Mouse (Mus musculus): ENCODE data around the gene Ncf2.
"Not testable (repeated sequence)": the region's sequence is repeated elsewhere in the genome, so short reads cannot be mapped to it uniquely, and the experiment has no call there.

Gene Ncf2

DNA sequence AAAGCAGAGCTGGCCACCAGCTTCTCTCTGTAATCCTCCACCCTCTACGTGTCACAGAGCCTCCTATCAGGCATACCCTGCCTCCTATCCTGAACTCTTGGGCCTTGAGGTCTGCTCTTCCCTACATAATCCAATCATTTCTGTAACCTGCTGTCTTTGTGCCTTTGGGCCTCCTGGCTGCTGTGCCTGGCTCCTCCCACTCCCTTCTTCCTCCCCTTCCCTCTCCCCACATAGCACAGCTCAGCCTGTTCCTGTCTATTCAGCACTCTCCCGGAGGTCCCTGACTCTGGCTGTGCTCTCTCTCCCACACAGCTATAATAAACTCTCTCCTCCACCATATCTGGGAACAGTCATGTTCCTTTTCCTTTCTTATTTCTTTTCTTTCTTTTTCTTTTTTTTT is at the start of gene Ncf2:
TSS of gene Ncf2 (plus strand) at position 298 of the 400 bp plus-strand sequence.
- no peak for DNase-seq (ENCODE audit: low read depth, low spot score)

DNA sequence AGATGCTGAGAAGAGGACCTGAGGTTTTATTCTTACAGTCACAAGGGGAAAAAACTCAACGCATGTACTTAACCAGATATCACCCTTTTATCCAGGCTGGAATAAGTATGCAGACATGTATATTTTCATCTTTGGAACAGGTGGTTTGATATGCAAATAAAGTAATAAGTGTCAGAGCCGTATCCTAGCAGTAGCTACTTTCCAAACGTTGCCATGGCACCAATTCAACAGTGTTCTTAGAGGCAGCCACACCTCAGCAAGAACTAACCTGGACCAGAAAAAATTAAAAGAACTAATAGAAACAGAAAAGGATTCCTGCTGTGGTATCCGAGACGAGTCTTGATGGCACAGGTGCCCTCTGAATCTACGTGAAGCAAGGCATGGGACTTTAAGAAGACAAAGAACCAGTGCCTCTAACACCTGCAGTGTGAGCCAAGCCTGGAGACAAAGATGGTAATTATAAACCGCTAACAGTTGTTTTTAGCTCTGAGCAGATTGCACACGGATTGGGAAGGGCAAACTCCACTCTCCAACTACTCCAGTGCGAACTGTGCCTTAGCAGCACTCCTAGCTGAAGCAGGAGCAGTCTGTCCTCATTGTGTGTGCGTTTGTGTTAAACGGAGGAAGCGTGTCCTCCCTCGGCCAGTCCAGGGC is 49.6 kb upstream of the Ncf2 start, which contains the start of gene Apobec4:
TSS of gene Apobec4 (plus strand) at position 240 of the 654 bp plus-strand sequence.
- DNase-seq (ENCODE audit: low read depth, low spot score), result no peak

DNA sequence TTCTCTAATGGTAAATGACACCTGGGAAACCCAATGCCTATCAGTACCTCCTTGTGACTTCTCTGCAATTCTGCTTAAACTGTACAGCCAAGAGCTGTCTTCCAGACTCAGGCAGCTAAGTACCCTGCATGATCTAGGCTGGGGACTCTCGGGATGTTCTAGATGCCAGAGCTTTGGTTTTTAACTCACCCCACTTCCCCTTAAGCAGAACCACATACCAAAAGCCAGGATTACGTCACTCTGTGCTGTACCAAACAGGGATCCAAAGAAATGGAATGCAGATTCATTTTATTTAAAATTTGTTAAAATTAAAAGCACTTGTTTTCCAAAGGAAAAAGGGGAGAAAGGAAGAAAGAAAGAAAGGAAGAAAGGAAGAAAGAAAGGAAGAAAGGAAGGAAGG is 38.2 kb upstream of the Ncf2 start:
- no peak for DNase-seq (ENCODE audit: low read depth, low spot score)

DNA sequence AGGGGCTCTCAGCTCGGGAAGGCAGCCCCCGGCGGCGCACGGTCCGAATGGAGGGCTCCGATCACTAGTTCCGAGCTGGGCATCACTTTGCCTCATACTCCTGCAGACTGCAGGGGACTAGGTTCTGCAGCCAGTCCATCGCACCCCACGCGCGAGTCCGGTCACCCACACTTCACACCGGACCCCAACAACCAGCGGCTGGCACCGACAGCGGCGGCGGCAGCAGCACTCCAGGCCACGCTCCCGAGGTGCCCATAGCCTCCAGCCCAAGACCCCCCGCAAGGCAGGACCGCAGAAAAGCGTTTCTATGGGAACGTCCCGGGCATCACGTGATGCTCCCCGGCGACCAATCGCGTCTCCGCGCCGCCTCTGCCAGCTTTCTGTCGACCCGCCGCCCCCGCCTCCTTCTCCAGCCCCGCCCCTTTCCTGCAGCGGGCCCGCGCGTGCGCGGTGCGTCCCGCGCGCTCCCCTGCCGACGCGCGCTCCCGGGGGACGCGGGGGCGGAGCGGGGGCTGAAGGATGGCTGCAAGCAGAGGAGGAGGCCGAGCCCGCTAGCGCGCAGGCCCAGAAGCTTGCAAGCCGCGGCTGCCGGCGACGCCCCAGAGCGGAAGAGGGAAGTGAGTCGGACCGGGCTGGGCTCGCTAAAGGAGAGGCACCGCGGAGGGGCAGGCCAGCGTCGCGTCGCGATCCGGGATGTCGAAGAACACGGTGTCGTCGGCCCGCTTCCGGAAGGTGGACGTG is 33.8 kb upstream of the Ncf2 start, which contains the start of the genes Rgl1 and Arpc5:
TSS of gene Rgl1 (minus strand) at position 320 of the 741 bp plus-strand sequence.
TSS of gene Arpc5 (plus strand) at position 511 of the 741 bp plus-strand sequence.
- peak; percentile 92 for DNase-seq (ENCODE audit: low read depth, low spot score)

DNA sequence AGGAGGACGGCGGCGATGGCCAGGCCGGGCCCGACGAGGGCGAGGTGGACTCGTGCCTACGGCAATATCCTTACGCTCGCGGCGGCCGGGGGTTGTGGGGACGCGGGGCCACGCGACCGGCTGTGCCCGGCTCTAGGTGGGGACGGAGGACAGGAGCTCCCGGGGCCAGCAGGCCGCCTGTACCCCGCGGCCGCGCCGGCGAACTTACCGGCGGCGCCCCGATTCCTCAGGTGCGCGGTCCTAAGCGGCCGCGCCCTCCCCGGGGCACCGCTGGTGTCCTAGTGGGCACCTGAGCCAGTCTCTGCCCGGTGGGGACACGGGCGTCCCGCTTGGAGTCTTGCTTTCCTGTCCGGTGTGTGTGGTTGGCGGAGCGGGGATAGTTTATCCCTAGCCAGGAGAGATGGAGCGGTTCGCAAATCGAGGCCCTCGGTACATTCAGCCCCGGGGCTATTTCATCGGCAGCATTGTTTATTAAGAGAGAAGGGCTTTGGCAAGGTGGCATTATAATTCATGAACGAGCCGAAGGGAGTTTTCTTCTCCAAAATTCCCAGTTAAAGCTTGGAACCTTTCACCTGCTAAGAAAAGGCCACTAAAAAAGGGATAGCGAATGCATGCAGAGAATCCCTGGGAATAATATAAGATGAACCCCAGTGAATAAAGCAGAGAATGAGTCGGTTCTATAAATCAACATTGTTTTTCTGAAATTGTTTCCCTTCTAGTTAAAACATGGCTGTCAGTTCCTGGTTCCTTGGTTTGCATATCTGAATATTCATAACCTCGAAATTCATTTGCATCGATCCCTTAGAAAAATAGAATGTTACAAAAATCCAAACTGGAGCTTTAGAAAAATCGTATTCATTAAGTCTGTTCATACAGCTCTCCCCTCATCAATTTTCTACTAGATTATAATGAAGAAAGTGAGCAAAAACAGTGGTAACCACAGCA is 32.9 kb upstream of the Ncf2 start:
- no peak for DNase-seq (ENCODE audit: low read depth, low spot score)

DNA sequence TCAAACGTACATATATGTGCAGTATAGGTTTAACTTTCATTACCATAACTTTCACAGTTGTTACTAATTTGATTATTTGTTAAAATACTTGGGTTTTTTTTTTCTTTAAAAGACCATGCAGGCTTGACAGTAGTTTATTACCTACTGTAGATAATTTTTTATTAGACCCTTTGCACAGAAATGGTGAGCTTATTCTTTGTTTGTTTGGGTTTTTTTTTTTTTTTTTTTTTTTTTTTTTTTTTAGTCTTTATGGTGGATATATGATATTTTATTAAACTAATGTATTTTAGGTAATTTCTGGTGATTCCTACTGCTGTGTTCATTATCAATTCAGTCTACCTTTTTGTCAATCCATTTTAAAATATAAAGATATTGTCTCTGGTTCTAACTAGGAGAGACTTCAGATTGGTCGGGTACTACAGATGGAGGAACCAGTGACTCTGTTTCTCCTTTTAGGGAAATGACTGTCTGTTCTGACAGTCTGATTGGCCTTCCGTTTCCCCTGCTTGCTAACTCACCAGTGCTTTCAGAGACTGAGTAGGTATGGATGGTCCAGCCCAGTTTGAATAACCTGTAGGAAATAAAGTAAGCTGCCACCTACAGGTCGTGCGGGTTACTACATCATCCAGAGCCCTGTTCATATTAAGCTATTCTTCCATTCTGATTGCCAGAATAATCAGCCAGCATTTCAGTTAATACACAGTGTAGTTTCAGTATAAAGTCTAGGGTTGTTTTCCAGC is 32.1 kb upstream of the Ncf2 start:
- no peak for DNase-seq (ENCODE audit: low read depth, low spot score)

DNA sequence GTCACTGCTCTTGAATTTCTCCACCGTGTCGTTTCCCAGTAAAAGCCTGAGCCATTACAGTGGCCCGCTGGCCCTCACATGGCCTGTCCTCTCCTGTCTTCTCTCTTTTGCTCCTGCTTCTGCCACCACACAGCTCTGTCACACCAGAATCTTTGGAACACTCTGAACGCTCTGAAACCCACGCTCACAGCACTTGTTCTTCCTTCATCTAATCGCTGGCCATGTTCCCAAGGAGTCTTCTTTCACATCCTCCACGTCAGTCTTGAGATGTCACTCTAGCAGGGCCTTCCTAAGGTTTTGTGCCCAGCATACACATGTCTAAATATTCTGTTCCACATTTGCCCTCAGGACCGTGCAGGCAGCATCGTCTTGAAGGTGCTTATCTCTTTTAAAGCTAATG is 29.0 kb upstream of the Ncf2 start:
- no peak for DNase-seq (ENCODE audit: low read depth, low spot score)

DNA sequence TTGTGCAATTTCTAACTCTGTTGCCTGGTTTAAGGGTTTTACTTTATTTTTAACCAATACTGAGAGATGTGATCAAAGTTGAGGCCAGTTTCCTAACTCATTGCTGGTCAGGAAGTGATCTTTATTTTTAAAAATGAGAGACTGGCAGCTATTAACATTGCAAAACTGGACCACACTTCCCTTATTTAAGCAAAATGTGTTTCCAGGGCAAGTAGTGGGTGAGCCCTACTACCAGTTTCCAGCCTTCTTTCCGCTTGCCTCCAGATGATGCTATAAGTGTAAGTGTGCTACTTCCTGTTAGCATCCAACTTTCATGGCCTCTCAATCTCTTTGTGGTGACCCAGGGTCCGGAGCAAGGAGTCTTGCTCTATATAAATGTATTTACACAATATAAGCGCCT is 25.4 kb upstream of the Ncf2 start:
- not testable (repeated sequence) for DNase-seq (ENCODE audit: low read depth, low spot score)

DNA sequence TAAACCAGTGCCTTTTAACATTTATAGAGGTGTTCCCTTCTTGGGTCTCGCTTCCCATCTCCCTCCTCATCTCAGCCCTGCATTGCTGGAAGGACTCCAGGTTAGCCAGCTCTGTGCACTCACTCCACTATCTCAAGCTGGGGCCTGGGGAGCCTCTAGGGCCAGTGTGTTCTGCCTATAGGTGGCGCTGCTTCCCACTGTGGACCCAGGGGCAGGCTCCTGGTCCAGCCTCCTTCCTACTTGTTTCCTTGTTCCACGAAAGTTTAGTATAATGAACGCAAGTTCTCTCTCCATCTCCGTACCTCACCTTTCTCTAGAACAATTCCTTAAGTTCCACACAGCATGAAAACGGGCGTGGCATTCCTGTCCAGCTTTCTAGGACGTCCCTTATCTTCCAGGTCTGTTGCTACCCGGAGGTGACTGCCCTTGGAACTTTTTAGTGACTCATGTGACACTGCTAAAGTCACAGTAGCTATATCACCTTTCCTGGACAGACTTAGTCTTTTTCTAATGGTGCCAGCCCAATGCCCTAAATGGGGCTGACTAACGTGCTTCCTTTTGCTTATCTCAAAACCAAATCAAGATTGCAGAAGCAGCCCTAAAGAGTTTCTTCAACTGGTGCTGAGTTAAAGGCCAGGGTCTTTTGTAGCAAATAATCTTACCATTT is 20.8 kb upstream of the Ncf2 start:
- DNase-seq (ENCODE audit: low read depth, low spot score), result no peak

DNA sequence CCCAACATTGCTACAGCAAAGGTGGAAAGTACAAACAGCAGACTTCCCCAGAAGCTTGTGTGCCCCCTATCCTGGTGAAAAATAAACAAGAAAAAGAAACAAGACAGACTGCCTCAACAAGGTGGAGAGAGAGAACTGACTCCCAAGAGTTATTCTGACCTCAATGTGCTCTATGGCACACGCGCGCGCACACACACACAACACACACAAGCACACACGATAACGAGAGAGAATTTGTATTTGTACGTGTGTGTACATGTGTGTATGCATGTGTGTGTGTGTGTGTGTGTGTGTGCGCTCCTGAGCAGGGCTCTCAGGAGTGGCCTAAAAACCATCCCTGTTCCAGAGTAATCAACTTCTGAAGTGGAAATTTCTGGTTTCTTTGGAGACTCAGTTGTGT is 15.4 kb upstream of the Ncf2 start:
- no peak for DNase-seq (ENCODE audit: low read depth, low spot score)

DNA sequence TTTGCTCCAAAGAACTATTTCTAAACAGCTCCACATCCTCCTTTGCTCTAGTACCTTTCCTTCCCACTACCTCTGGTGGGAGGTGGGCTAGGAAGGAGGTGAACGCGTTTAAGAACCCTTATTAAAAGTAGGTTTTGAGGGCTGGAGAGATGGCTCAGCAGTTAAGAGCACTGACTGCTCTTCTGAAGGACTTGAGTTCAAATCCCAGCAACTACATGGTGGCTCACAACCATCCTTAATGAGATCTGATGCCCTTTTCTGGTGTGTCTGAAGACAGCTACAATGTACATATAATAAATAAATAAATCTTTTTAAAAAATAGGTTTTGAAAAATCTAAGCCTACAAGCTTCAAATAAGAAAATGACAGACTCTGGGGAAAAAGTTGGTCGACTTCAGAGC is 14.5 kb upstream of the Ncf2 start:
- not testable (repeated sequence) for DNase-seq (ENCODE audit: low read depth, low spot score)

DNA sequence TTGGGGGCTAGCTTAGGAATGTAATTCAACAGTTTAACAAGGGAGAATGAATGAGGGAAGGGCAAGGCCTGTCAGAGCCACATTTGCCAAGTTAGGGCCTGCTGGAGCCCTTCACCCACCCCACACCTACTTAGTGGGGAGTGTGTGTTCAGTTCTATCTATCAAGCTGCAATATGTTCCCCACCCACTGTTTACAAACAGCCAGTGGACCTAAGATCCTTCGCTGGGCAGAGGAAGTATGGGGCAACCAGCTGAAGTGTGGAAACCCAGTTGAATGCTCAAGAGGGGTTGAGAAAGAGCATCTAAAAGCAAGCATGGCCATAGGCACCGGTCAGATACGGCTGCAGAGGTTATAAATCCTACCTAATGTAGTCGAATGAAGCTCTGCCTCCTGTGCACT is 13.0 kb upstream of the Ncf2 start:
- DNase-seq (ENCODE audit: low read depth, low spot score), result no peak

DNA sequence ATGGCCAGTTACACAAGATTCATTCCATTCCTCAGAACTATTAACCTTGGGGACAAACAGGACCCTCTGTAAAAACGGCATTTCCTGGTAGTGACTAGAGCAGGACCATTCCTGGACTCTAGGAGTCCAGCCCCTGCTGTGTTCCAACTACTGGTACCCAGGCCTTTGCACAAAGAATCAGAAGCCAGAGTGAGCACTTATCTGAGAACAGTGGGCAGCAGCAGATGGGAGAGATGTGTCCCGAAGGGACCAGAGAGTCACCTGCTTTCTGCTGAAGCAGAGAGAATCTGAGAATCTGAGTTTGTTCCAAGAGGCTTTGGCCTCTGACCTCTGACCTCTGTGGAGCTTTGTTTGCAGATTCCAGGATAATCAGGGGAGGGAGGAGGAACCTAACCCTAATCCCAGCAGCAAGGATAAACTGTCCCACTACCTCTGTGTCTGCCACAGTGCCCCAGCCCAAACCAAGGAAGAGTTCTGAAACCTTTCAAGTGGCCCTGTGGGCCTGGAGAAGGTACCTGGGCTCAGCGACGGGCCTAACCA is 11.8 kb upstream of the Ncf2 start:
- DNase-seq (ENCODE audit: low read depth, low spot score), result no peak

DNA sequence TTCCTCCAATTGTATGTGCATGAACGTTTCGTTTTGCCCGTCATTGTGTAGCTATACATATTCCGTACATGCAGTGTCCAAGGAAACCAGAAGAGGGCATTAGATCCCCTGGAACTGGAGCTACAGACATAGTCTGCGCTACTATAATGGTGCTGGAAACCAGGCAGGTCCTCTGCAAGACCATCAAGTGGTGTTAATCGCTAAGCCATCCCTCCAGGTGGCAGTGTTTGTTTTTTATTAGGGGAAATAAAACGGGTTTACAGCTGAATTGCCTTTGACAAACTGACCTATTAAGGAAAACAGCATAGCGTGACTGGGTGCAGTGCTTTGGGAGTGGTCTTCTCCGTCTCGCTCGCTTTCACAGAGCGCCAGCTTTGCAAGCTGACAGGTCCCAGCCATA is 9.7 kb upstream of the Ncf2 start:
- no peak for DNase-seq (ENCODE audit: low read depth, low spot score)

DNA sequence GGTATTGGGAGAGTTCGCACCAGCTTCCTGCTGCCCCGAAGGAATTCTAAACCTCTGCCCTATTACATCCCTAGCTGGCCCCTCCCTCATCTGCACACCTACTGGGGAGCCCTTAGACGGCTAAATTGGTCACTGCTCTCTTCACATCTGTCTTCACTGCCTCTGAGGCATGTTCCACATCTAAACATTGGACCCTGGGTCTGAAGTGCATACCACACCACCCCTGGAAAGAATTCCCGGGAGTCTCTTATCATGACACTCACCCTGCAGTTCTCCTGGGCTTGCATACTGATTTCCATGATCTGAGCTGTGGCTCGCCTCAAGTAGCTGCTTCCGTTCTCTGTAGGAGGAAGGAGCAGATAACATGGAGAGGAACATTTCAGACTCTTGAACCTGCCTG is 9.2 kb upstream of the Ncf2 start:
- no peak for DNase-seq (ENCODE audit: low read depth, low spot score)

DNA sequence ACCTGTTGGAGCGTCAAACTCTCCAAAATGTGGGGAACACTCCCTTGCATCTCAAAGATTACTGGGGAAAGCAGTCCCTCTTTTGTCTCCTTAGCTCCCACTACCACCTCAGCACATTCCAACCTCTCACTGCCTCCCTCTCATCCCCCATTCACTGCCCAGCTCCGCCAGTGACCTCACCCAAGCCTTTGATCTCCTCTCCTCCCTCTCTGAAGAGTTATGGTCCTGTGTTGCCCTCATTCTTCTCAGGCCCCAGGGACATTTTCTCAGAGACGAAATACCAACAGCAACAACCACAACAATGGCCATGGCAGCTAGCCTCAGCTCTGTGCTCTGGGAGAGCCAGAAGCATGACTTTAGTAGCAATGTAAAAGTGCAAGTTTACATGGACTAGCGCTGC is 8.7 kb upstream of the Ncf2 start:
- DNase-seq (ENCODE audit: low read depth, low spot score), result no peak

DNA sequence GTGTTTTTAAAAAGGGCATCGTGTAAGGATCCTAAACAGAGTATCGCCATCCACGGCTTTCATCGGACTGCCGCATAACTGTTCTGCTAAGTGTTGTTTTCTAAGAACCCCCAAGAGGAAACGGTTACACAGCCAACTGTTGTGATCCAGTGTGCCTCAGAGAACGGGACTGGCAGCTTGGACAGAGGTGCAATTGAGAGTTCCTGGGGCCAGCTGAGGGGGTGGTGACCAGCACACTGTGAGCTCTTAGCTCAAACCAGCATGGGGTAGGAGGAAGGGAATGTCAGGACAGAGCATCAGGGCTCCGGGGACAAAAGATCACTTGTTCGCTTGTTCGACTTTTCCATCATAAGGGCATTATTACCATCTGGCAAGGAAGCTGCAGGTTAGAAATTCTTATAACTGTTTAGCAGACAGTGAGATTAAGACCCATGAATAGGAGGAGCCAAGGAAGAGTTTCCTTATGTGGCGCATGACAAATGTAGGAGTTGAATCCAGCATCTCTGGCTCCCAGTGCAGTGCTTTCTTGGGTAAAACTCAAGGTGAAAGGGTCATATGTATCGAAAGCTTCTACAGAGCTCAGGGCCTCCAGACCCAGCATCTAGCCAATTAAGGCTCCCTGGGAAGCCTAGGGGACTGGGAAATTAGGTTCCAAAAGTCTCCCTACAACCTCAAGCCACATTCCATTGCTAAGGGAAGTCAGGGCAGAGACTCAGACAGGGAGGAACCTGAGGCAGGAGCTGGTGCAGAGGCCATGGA is 7.1 kb upstream of the Ncf2 start:
- no peak for DNase-seq (ENCODE audit: low read depth, low spot score)

DNA sequence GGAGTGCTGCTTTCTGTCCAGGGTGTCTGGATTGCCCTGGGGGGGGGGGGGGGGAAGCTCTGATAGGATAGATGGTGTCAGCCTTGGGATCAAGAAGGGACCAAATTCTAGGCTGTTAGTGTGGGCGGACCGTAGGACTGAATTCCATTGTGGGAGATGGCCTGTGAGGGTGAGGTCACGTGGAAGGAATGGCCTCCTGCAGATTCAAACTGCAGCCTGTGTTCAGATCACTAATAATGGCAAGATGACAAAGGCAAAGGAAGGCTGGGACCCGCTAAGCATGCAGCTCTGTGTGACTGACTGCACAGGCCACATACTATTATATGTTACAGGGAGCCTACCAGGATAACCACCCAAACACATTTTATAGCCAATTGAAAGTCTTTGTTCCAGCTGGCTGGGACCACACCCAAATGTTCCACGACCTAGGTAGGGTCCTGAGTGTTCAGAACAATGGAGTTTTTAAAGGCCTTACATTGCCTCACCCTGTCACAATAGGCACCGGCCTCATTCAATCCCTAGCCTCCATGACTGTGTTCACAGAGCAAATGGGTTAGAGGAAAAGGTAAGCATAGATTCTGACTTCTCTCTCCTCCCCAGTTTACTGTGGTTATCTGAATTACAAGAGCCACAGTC is 6.4 kb upstream of the Ncf2 start:
- no peak for DNase-seq (ENCODE audit: low read depth, low spot score)

DNA sequence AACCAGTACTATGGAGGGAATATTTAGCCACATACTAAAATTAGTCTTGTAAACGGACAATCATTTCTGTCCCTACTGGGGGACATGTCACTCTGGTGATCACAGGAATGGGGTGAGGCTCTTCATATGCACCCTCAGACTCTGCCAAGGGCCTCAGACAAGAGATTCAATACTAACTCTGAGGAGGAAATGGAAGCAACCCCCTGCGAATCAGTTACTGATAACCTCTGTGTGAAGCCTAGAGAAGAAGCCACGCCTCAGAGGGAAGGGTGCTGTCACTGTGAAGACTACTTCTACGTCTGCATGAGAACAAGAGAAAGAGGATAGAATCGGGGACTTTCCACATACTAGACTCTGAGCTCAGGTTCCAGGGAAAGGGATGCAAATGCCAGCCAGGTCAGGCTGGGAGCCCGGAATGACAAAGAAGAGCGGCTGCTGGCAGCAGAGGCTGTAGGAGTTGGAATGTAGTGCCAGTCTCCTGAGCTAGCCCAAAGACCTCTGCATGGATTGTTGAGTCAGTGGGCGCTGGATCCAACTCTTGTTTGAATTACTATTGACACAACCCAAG is 4.2 kb upstream of the Ncf2 start:
- DNase-seq (ENCODE audit: low read depth, low spot score), result no peak
